Mouse (Mus musculus) thymus, postnatal 0 days (tissue): ENCODE results near the gene Parp12. TPM values are rescaled to one million over a fixed set of nuclear protein-coding genes. Genes with fewer than 3 reads are reported as not detected.

ENCODE experiments used
- DNase-seq: peaks from one replicate; pipeline ENCODE4 v3.0.0-alpha.2; 2015; ENCODE audit warnings: low spot score
- polyA plus RNA-seq: library from polyadenylated mRNA; unstranded; fragments of >200 nt; fragmentation: Nextera tagmentation; extraction: Ambion mirVana; gene quantifications from 2 replicates; pipeline ENCODE4 v1.2.1, GENCODE M21; 2015

Gene Parp12
- polyA plus RNA-seq, 1 experiment from 2014 or later = 10.8 TPM

DNA sequence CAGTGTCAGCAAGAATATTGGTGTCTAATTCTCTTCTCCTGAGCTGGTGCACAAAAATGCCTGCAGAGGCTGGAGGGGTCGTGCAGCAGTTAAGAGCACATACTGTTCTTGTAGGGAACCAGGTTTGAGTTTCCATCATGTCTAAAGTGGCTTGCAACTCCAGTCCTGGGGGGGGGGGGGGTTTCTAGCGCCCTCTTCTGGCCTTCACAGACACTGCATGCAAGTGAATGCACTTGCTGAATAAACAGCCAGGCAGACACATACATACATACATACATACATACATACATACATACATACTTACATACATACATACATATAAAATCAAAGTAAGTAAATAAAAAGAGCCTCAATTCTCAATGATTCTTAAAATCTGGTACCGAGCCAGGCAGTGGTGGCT is 59.8 kb downstream of the Parp12 start:
- peak; percentile 8 for DNase-seq

DNA sequence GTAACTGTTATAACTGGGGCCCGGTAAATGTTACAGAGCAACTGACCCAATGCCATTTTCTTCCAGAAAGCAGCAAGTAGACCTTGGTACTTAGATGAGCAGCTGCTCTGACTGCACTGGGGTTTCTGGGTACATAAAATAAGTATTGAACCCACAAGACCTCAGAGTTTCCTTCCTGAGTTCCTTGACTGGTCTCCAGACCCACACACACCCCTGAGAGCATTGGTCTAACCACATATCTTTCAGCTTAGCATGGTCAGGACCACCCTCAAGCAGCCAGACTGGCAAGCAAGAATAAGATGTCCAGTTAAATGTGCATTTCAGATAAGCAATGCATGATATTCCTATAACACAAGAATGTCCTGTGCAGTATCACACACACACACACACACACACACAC is 61.0 kb downstream of the Parp12 start:
- no peak for DNase-seq

DNA sequence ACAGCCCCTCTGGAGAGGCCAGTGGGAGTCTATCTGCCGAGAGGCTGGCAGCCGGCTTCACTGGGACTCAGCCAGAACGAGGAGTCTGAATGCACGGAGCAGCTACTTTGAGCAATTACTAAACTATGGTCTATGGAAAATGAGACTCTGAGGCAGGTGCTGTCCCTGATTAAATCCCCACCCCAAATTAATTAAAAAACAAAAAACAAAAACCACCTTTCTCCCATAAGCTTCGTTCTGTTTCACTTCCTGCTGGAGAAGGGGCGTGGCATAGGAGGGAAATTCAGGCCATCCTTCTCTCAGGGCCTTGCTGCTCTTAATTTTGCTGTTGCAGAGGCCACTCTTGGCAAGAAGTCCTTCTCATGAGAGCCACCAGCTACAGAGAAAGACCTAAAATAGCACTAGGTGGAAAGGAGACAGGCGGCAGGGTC is 62.3 kb downstream of the Parp12 start:
- DNase-seq = no peak

DNA sequence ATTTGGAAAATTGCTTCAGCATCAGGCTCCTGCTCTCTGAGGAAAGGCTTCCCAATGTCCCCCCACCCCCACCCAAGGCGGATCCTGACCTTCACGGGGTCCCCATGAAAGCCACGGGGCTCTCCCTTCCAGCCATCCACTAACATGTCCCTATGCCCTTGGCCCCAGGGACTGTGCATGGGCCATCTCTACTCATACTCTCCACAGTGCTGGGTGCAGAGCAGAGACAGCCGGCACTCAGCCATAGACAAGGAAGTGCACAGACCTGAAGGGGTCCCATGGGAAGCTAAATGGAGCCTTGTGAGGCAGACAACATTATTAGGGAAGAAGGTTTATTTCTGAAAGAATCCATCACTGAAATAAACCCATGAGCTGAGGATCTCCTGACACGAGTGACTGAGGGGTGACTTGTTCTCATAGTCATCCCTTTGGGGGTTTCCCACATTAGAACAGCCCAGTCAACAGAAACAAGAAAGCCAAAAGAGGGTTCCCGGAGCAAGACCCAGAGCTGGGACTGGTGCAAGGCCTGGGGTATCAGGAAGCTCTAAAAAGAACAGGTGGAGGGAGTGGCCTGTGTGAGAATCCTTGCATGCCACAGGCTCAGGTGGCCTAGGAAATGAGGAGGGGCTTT is 63.2 kb downstream of the Parp12 start:
- DNase-seq = no peak

DNA sequence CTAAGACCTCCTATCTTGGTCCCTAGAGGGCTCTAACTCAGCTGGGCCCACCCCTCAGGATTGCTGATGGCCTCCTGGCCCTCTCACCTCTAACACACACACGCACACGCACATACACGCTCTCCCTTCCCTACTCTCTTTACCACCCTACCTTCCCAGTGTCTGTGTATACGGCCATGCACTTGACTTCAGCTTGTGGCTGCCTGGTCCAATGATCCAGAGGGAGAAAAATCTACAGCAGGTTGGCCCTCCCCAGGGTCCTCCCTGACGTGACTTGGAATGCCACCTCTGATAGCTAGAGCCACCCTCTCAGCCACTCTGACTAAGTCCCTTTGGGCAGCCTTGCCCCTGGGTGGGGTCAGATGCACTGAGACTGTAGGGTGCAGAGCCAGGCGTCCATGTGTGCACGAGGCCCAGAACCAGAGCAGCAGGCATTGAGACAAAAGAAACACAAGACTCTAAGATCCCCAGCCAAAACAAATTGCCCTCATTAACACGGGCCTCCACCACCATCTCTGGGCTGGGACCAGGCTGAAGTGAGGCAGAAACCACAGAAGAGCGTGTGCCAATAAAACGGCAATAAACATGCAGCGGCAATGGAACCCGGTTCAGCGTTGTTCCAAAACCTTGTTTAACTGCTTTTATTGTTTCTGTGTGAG is 63.8 kb downstream of the Parp12 start:
- no peak for DNase-seq

DNA sequence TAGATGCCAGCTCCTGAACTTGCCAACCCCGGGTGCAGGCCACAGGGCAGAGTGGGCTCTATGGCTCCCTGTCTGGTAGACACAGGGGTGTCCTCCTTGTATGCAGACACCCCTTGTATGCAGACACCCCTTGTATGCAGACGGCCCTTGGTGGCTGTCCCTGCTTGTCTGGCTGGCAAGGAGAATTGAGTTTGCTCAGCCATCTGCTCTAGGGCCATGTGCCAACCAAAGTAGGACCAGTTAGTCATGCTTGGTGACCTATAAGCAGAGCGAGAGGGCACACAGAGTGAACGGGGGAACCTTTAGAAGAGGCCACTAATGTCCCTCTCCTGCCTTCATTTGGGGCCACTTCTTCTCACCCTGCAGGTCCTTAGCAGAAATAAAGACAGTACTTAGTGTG is 65.5 kb downstream of the Parp12 start:
- no peak for DNase-seq

DNA sequence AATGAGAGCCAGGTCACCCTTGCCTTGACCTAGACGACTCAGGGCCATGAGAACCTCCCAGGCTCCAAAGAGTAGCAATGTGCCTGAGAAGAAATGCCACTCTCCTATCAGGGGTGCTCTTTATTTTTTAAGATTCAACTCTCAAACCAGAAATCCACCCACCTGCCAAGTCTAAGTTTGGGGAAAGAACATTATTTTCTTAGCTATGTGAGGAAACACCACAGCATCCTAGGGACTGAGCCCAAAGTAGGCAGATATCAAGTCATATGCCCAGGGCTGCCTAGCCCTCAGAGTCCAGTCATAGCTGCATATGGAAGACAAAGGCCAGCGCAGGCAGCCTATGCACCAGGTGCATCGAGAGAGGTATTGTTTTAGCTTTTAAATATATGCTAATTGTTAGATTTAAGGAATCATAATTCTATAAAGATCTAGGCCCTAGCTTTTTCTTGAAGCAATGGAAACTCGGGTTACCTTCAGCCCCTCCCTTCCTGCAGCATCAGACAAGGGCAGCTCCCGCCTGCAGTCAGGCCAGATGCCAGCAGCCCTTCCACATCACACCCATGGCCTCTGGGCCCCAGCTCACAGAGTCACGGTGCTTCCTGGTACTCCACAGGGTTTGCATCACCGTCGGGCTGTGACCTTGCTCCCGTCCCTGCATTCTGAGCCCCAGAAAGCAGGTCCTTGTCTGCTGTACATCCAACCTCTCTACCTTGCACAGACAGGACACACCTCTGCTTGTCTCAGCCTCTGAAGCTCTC is 66.2 kb downstream of the Parp12 start:
- DNase-seq = no peak

DNA sequence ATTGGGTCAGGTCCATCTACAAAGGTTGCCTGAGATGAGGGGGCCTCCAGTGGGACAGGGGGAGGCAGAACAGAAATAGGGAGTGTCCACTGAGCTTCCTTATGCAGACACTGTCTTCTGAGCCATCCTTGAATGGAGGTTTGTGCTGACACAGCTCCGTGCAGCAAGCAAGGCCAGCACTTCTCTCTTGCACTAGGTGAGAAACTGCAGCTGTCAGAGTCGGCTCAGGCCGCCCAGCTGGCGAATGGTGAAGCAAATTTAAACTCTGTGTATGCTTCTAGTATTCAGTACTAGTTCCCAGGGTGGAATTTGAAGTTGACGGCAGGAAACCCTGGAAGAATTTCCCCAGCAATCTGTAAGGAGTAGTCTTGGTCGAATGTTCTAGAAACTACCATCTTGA is 67.3 kb downstream of the Parp12 start:
- DNase-seq = no peak

DNA sequence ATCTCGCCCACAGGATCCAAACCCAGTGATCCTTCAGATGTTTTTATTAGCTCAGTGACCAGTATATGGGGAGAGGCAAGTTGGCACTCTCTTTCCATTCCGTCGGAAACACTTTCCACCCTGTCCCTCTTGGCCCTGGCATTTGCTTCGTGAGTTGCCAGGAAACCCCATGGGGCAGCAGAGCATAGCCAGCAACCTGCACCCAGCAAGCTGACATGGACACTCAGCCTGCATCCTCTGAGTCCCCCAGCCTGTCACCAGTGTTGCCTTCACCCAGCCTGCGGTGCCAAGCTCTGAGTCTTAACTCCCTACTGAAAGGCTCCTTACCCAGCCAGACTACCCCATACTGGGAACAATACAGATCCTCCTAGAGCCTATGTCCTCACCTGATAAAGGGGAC is 69.0 kb downstream of the Parp12 start:
- no peak for DNase-seq

DNA sequence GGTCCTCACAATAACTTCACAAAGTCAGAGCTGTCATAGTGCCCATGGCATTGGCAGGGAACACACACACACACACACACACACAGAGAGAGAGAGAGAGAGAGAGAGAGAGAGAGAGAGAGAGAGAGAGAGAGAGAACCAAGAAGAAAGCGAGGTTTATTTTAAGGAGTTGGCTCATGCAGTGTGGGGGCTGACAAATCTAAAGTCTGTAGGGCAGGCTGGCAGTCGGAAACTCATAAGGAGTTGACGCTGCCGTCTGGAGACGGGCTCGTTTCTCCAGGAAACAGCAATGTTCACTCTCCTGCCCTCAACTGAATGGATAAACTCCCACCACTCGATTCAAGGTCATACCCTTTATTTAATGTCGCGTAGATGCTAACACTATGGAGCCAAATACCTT is 77.7 kb downstream of the Parp12 start:
- no peak for DNase-seq

Other genes starting within 250 kb of the Parp12 start
- gene Tbxas1, start 242.9 kb downstream of the Parp12 start, polyA plus RNA-seq = 2.0 and 2.5 TPM in 2 replicates
- 3.1 and 7.1 TPM in 2 replicates for gene Hipk2, start 242.2 kb downstream of the Parp12 start, polyA plus RNA-seq
- gene Kdm7a, start 88.4 kb upstream of the Parp12 start, polyA plus RNA-seq = 4.1 and 5.8 TPM in 2 replicates